11 mouse cellular contexts compared by ENCODE assay signal in genomic region chr1:160046786-160047185, GRCm38 (mm10). TPM values are rescaled to one million over a fixed set of nuclear protein-coding genes. Genes with fewer than 3 reads are reported as not detected.
DNase-seq lines count a peak whose midpoint lies in the region; ATAC-seq and TF ChIP-seq lines count a peak whose summit lies in the region.
"Had no signal": no experiment of that assay in that cellular context is flagged by ENCODE, and none has a peak within 500 bp of the region (broad histone marks: within the 10 kb centered on the region; RNA-seq: fewer than 3 reads in every experiment).

No protein-coding gene starts in this region.

- H3K36me3 ChIP-seq in heart, adult 2 months (ENCODE audit: control insufficient read depth, insufficient read depth, low read length) = peaks cover 43% of the 10 kb centered on the region
- no peaks in the 10 kb centered on the region for H3K36me3 ChIP-seq in lung, postnatal 0 days (ENCODE audit: insufficient read depth, low read length)
- H3K36me3 ChIP-seq in stomach, postnatal 0 days (ENCODE audit: control insufficient read depth, insufficient read depth, low read length) = no peaks in the 10 kb centered on the region

- no peak for TF ChIP-seq EP300 in heart, adult 2 months (IDR thresholded peaks at IDR 0.05; ENCODE audit: insufficient read depth, low read depth, low read length)
- TF ChIP-seq EP300 in lung, postnatal 0 days (IDR thresholded peaks at IDR 0.05) = no peak
- no peak for TF ChIP-seq EP300 in stomach, postnatal 0 days (optimal IDR thresholded peaks at IDR 0.05)

- WGBS in heart, adult 2 months = 33% methylated on average over 4 of the region's 4 CpGs
- WGBS in lung, postnatal 0 days = 60% methylated on average over 4 of the region's 4 CpGs
- WGBS in stomach, postnatal 0 days = 67% methylated on average over 4 of the region's 4 CpGs

- TF ChIP-seq CTCF in heart, adult 2 months (IDR thresholded peaks at IDR 0.05) = no peak
- TF ChIP-seq CTCF in lung, postnatal 0 days (IDR thresholded peaks at IDR 0.05) = no peak
- TF ChIP-seq CTCF in stomach, postnatal 0 days (IDR thresholded peaks at IDR 0.05; ENCODE audit: low read depth) = no peak

- H3K4me2 ChIP-seq in lung, postnatal 0 days (replicated peaks; ENCODE audit: low read depth, low read length) = peak overlapping the region; percentile 70
- H3K4me2 ChIP-seq in stomach, postnatal 0 days (replicated peaks; ENCODE audit: low read depth) = peak overlapping the region; percentile 31; the same call in 1 of the 2 replicates

- no peaks in the 10 kb centered on the region for H3K27me3 ChIP-seq in heart, adult 2 months (ENCODE audit: control insufficient read depth, insufficient read depth, low read length)
- H3K27me3 ChIP-seq in lung, postnatal 0 days (replicated peaks; ENCODE audit: insufficient read depth, low read length) = no peaks in the 10 kb centered on the region
- H3K27me3 ChIP-seq in stomach, postnatal 0 days (ENCODE audit: control insufficient read depth, insufficient read depth, low read length) = no peaks in the 10 kb centered on the region

- peak overlapping the region; percentile 56 for H3K4me3 ChIP-seq in heart, adult 2 months
- peak overlapping the region; percentile 70; the same call in 1 of the 2 replicates for H3K4me3 ChIP-seq in lung, postnatal 0 days (ENCODE audit: low read depth, low read length)
- H3K4me3 ChIP-seq in brown adipose tissue, adult 24 weeks (ENCODE audit: insufficient read depth, low read depth, low read length) = 0 out of 2 replicates have a peak overlapping the region, but pooled peaks have one; percentile 23
- no peak overlapping the region for H3K4me3 ChIP-seq in stomach, postnatal 0 days (ENCODE audit: low read depth, low read length)
- H3K4me3 ChIP-seq: layer of hippocampus, adult 2 months had no signal

- TF ChIP-seq POLR2A in heart, adult 2 months (IDR thresholded peaks at IDR 0.05; ENCODE audit: insufficient read depth, low read depth, low read length) = no peak

- peaks cover 7% of the 10 kb centered on the region for H3K79me2 ChIP-seq in heart, adult 2 months (replicated peaks; ENCODE audit: control insufficient read depth, insufficient read depth, low read length)

- peak overlapping the region; percentile 43 for H3K9ac ChIP-seq in heart, adult 2 months (ENCODE audit: low read depth, low read length)
- no peak overlapping the region for H3K9ac ChIP-seq in lung, postnatal 0 days (replicated peaks; ENCODE audit: low read depth)
- H3K9ac ChIP-seq in stomach, postnatal 0 days (ENCODE audit: low read length) = no peak overlapping the region

- intact Hi-C loops in heart, adult 2 months (cut with DNase I) = no loop called here

- no peaks in the 10 kb centered on the region for H3K9me3 ChIP-seq in lung, postnatal 0 days (ENCODE audit: low read length)
- no peaks in the 10 kb centered on the region for H3K9me3 ChIP-seq in stomach, postnatal 0 days (ENCODE audit: control insufficient read depth, low read length)

- no peak for ATAC-seq in lung, postnatal 0 days
- ATAC-seq in stomach, postnatal 0 days (ENCODE audit: low FRiP score, low TSS enrichment) = no peak
- ATAC-seq in erythroid progenitor cell, adult 5-6 weeks (replicated peaks; ENCODE audit: low FRiP score, poor library complexity, severe bottlenecking) = no peak
- ATAC-seq: intestine, embryonic 16.5 days had no signal

- DNase-seq in heart, adult 2 months = no peak
- DNase-seq in heart, postnatal 4 days = no peak
- no peak for DNase-seq in lung, postnatal 0 days (ENCODE audit: low spot score)
- no peak for DNase-seq in lung, postnatal 25 days (ENCODE audit: low spot score)
- no peak for DNase-seq in stomach, postnatal 0 days (ENCODE audit: low spot score)
- DNase-seq: gastrocnemius, postnatal 10 days; heart, postnatal 36 days had no signal

- peaks cover 24% of the 10 kb centered on the region for H3K4me1 ChIP-seq in heart, adult 2 months (ENCODE audit: control insufficient read depth, insufficient read depth, low read length)
- H3K4me1 ChIP-seq in lung, postnatal 0 days (ENCODE audit: insufficient read depth, low read depth, low read length) = peaks cover 41% of the 10 kb centered on the region; the same call in 1 of the 2 replicates
- peaks cover 44% of the 10 kb centered on the region for H3K4me1 ChIP-seq in brown adipose tissue, adult 24 weeks (ENCODE audit: control insufficient read depth, insufficient read depth, insufficient read length, low read length)
- H3K4me1 ChIP-seq in stomach, postnatal 0 days (replicated peaks; ENCODE audit: control insufficient read depth, insufficient read depth) = peaks cover 4% of the 10 kb centered on the region; the same call in 1 of the 2 replicates

- H3K27ac ChIP-seq in heart, adult 2 months = peak overlapping the region; percentile 93
- H3K27ac ChIP-seq in lung, postnatal 0 days (ENCODE audit: low read length) = 0 out of 2 replicates have a peak overlapping the region, but pooled peaks have one; percentile 9
- H3K27ac ChIP-seq in brown adipose tissue, adult 24 weeks (replicated peaks; ENCODE audit: low read depth, low read length) = peak overlapping the region; percentile 31; the same call in 1 of the 2 replicates
- H3K27ac ChIP-seq in stomach, postnatal 0 days (replicated peaks) = no peak overlapping the region
- H3K27ac ChIP-seq: layer of hippocampus, adult 2 months had no signal

RNA-seq across cellular contexts. Expression of gene 4930523C07Rik, which starts 2.6 kb away (rescaled TPM):
- 10 to 100 TPM; 17.4 to 22.3 TPM for total RNA-seq in heart, adult 2 months (2021)
- polyA plus RNA-seq in heart, adult 2 months (2012; rRNA removed) = 10.7 and 10.9 TPM in 2 replicates
- total RNA-seq in heart, postnatal 4 days (2021) = 10 to 100 TPM; 24.0 to 26.1 TPM
- 111 and 115 TPM in 2 replicates for polyA plus RNA-seq in lung, postnatal 0 days (2015; fragmentation: Nextera tagmentation; extraction: Ambion mirVana)
- 11.0 and 15.0 TPM in 2 replicates for polyA plus RNA-seq in brown adipose tissue, adult 24 weeks (2012; ENCODE audit: insufficient read depth, insufficient read length, missing spikeins)
- polyA plus RNA-seq in stomach, postnatal 0 days (2015; fragmentation: Nextera tagmentation; extraction: Ambion mirVana) = 37.7 and 40.8 TPM in 2 replicates
- 26.0 and 46.5 TPM in 2 replicates for total RNA-seq in erythroid progenitor cell, adult 5-6 weeks (2015; ENCODE audit: low replicate concordance)
- 25.9 and 91.2 TPM in 2 replicates for total RNA-seq in erythroid progenitor cell, adult 5-6 weeks (2017; ENCODE audit: low replicate concordance)
